Mouse (Mus musculus) liver, embryonic 13.5 days (tissue): ENCODE measurements around the gene Wfdc15a. TPM values are rescaled to one million over a fixed set of nuclear protein-coding genes. Genes with fewer than 3 reads are reported as not detected.
A peak's percentile ranks its signal among the peaks of the same experiment; 100 is the strongest.

Experiments
- ATAC-seq: fragments of 200-750 bp; cut with Nextera tagmentation; 2 replicates; pipeline ENCODE4 v1.8.0; 2017; ENCODE audit warnings: low read depth, mild to moderate bottlenecking, moderate number of reproducible peaks, moderate library complexity
- DNase-seq: peaks from one replicate; pipeline ENCODE4 v3.0.0; 2022
- H3K27ac ChIP-seq: fragments of 300-500 bp; sonication (generic); 2 replicates; pipeline ENCODE4 v1.5.1; 2015; ENCODE audit warnings: moderate library complexity, mild to moderate bottlenecking, inconsistent platforms
- H3K27me3 ChIP-seq: fragments of 300-500 bp; sonication (generic); 2 replicates; pipeline ENCODE4 v1.6.1; 2015; ENCODE audit warnings: mild to moderate bottlenecking, inconsistent platforms
- H3K36me3 ChIP-seq: fragments of 300-500 bp; sonication (generic); 2 replicates; pipeline ENCODE4 v1.6.1; 2015; ENCODE audit warnings: mild to moderate bottlenecking, inconsistent platforms
- H3K4me1 ChIP-seq: fragments of 300-500 bp; sonication (generic); replicated peaks from 2 replicates; pipeline ENCODE4 v1.6.1; 2015; ENCODE audit warnings: inconsistent platforms
- H3K4me2 ChIP-seq: fragments of 300-500 bp; sonication (generic); 2 replicates; pipeline ENCODE4 v1.6.1; 2015; ENCODE audit warnings: inconsistent platforms, mild to moderate bottlenecking, moderate library complexity
- H3K4me3 ChIP-seq: fragments of 300-500 bp; sonication (generic); replicated peaks from 2 replicates; pipeline ENCODE4 v1.5.1; 2015; ENCODE audit warnings: mild to moderate bottlenecking, inconsistent platforms
- H3K9ac ChIP-seq: fragments of 300-500 bp; sonication (generic); 2 replicates; pipeline ENCODE4 v1.6.1; 2015; ENCODE audit warnings: mild to moderate bottlenecking, inconsistent platforms
- H3K9me3 ChIP-seq: fragments of 300-500 bp; sonication (generic); replicated peaks from 2 replicates; pipeline ENCODE4 v1.6.1; 2016; ENCODE audit warnings: inconsistent platforms
- WGBS: fragments of 180-500 bp; shearing (Covaris S2); methylation state at CpG from one replicate; pipeline ENCODE4 v1.1.7; 2015; ENCODE audit not compliant: insufficient replicate concordance; 5-methylcytosine and 5-hydroxymethylcytosine counted together
- polyA plus RNA-seq: library from polyadenylated mRNA; unstranded; fragments of >200 nt; fragmentation: Nextera tagmentation; extraction: Ambion mirVana; gene quantifications from 2 replicates; pipeline ENCODE4 v1.2.1, GENCODE M21; 2015

The Wfdc15a gene
- polyA plus RNA-seq, 1 experiment from 2014 or later = not detected

GRCm38 (mm10) chr2:164195971-164196699 is 3.8 kb downstream of the Wfdc15a start:
- no peaks in the 10 kb centered on the region for H3K4me1 ChIP-seq
- no peaks in the 10 kb centered on the region for H3K9me3 ChIP-seq
- DNase-seq (no peak), ATAC-seq (no peak)
- H3K4me2 ChIP-seq = no peak overlapping the region
- H3K27me3 ChIP-seq = no peaks in the 10 kb centered on the region
- H3K36me3 ChIP-seq = no peaks in the 10 kb centered on the region
- H3K27ac ChIP-seq = no peak overlapping the region
- no peak overlapping the region for H3K4me3 ChIP-seq
- no peak overlapping the region for H3K9ac ChIP-seq
- 66% methylated on average over 5 of the region's 5 CpGs for WGBS

- WGBS = 53% methylated on average over 5 of the region's 5 CpGs
- Histone ChIP-seq H3K4me2 (no peak overlapping the region), H3K36me3 (no peaks in the 10 kb centered on the region), H3K9me3 (no peaks in the 10 kb centered on the region), H3K27ac (no peak overlapping the region), H3K9ac (no peak overlapping the region), H3K4me1 (no peaks in the 10 kb centered on the region), H3K27me3 (no peaks in the 10 kb centered on the region), H3K4me3 (no peak overlapping the region)
- DNase-seq (no peak), ATAC-seq (no peak)
Observed at GRCm38 (mm10) chr2:164194959-164195630, 4.8 kb downstream of the Wfdc15a start.

- DNase-seq (no peak), ATAC-seq (no peak)
- Histone ChIP-seq H3K4me1 (no peaks in the 10 kb centered on the region), H3K27me3 (no peaks in the 10 kb centered on the region), H3K36me3 (no peaks in the 10 kb centered on the region), H3K4me3 (no peak overlapping the region), H3K9me3 (no peaks in the 10 kb centered on the region), H3K9ac (no peak overlapping the region), H3K4me2 (no peak overlapping the region), H3K27ac (no peak overlapping the region)
Observed at GRCm38 (mm10) chr2:164192279-164192678, 7.7 kb downstream of the Wfdc15a start.

- WGBS = 60% methylated on average over 6 of the region's 6 CpGs
- no peaks in the 10 kb centered on the region for H3K36me3 ChIP-seq
- no peak for ATAC-seq
Observed at GRCm38 (mm10) chr2:164190576-164190975, 9.4 kb downstream of the Wfdc15a start, which contains the start of gene Wfdc12. Wfdc12 (minus strand) TSS chr2:164190608.

GRCm38 (mm10) chr2:164188722-164189121 is 11.2 kb downstream of the Wfdc15a start:
- Histone ChIP-seq H3K36me3 (no peaks in the 10 kb centered on the region), H3K27me3 (0 out of 2 replicates have a peak, but pooled peaks cover 5% of the 10 kb centered on the region), H3K4me3 (no peak overlapping the region), H3K27ac (no peak overlapping the region), H3K4me2 (no peak overlapping the region), H3K9ac (no peak overlapping the region), H3K9me3 (no peaks in the 10 kb centered on the region), H3K4me1 (no peaks in the 10 kb centered on the region)
- WGBS = 16% methylated on average over 5 of the region's 5 CpGs
- ATAC-seq (peak; percentile 47; the same call in 1 of the 2 replicates), DNase-seq (no peak)

More at GRCm38 (mm10) chr2:164190576-164190975, 9.4 kb downstream of the Wfdc15a start, which contains the start of gene Wfdc12:
- Histone ChIP-seq H3K27ac (no peak within 1 kb of the TSS), H3K27me3 (no peaks in the 10 kb centered on the region), H3K9me3 (no peaks in the 10 kb centered on the region), H3K4me3 (no peak within 1 kb of the TSS), H3K4me2 (no peak within 1 kb of the TSS), H3K9ac (no peak within 1 kb of the TSS), H3K4me1 (no peaks in the 10 kb centered on the region)
- DNase-seq = no peak

GRCm38 (mm10) chr2:164184145-164184719 is 15.7 kb downstream of the Wfdc15a start:
- Histone ChIP-seq H3K4me3 (no peak overlapping the region), H3K4me1 (no peaks in the 10 kb centered on the region), H3K27ac (no peak overlapping the region), H3K36me3 (no peaks in the 10 kb centered on the region), H3K4me2 (no peak overlapping the region), H3K27me3 (peaks cover 8% of the 10 kb centered on the region; the same call in 1 of the 2 replicates), H3K9me3 (no peaks in the 10 kb centered on the region), H3K9ac (no peak overlapping the region)
- ATAC-seq (no peak), DNase-seq (no peak)
- WGBS = 24% methylated on average over 9 of the region's 9 CpGs

- WGBS = 51% methylated on average over 9 of the region's 9 CpGs
- ATAC-seq (no peak), DNase-seq (no peak)
- Histone ChIP-seq H3K9ac (no peak overlapping the region), H3K27ac (no peak overlapping the region), H3K4me3 (no peak overlapping the region), H3K9me3 (no peaks in the 10 kb centered on the region), H3K4me2 (no peak overlapping the region), H3K27me3 (peaks cover 11% of the 10 kb centered on the region; the same call in 1 of the 2 replicates), H3K4me1 (no peaks in the 10 kb centered on the region), H3K36me3 (no peaks in the 10 kb centered on the region)
Observed at GRCm38 (mm10) chr2:164183340-164183739, 16.6 kb downstream of the Wfdc15a start.

- Histone ChIP-seq H3K4me3 (no peak within 1 kb of the TSS), H3K36me3 (no peaks in the 10 kb centered on the region), H3K27me3 (peaks cover 12% of the 10 kb centered on the region; the same call in 1 of the 2 replicates), H3K4me1 (no peaks in the 10 kb centered on the region), H3K27ac (no peak within 1 kb of the TSS), H3K4me2 (no peak within 1 kb of the TSS), H3K9me3 (no peaks in the 10 kb centered on the region), H3K9ac (no peak within 1 kb of the TSS)
- ATAC-seq (no peak), DNase-seq (no peak)
- 55% methylated on average over 7 of the region's 7 CpGs for WGBS
Observed at GRCm38 (mm10) chr2:164182692-164183255, 17.2 kb downstream of the Wfdc15a start, which contains the start of gene Wfdc5. Wfdc5 (minus strand) TSS chr2:164182742.

- Histone ChIP-seq H3K27ac (no peak overlapping the region), H3K4me3 (no peak overlapping the region), H3K4me1 (no peaks in the 10 kb centered on the region), H3K9ac (no peak overlapping the region), H3K9me3 (no peaks in the 10 kb centered on the region), H3K4me2 (no peak overlapping the region), H3K36me3 (no peaks in the 10 kb centered on the region), H3K27me3 (peaks cover 12% of the 10 kb centered on the region; the same call in 1 of the 2 replicates)
- DNase-seq (no peak), ATAC-seq (no peak)
- WGBS = 76% methylated on average over 4 of the region's 4 CpGs
Observed at GRCm38 (mm10) chr2:164180770-164181169, 19.2 kb downstream of the Wfdc15a start.

- Histone ChIP-seq H3K27ac (no peak overlapping the region), H3K4me2 (no peak overlapping the region), H3K36me3 (no peaks in the 10 kb centered on the region), H3K9ac (no peak overlapping the region), H3K4me3 (no peak overlapping the region), H3K4me1 (no peaks in the 10 kb centered on the region), H3K9me3 (no peaks in the 10 kb centered on the region), H3K27me3 (peaks cover 12% of the 10 kb centered on the region; the same call in 1 of the 2 replicates)
- no peak for ATAC-seq
- 24% methylated on average over 3 of the region's 3 CpGs for WGBS
- no peak for DNase-seq
Observed at GRCm38 (mm10) chr2:164180124-164180523, 19.8 kb downstream of the Wfdc15a start.

- Histone ChIP-seq H3K9ac (no peak overlapping the region), H3K27ac (no peak overlapping the region), H3K9me3 (no peaks in the 10 kb centered on the region), H3K4me1 (no peaks in the 10 kb centered on the region), H3K27me3 (peaks cover 16% of the 10 kb centered on the region), H3K36me3 (no peaks in the 10 kb centered on the region), H3K4me3 (no peak overlapping the region), H3K4me2 (no peak overlapping the region)
- WGBS = 69% methylated on average over 5 of the region's 5 CpGs
- DNase-seq (no peak), ATAC-seq (no peak)
Observed at GRCm38 (mm10) chr2:164177831-164178230, 22.1 kb downstream of the Wfdc15a start.
